Mouse (Mus musculus) left cerebral cortex, adult 11 months (tissue): ENCODE results near the gene Fam19a4.
"Not testable (repeated sequence)": the region's sequence is repeated elsewhere in the genome, so short reads cannot be mapped to it uniquely, and the experiment has no call there.

Experiments
- DNase-seq: peaks from one replicate; pipeline ENCODE4 v3.0.0; 2022; ENCODE audit warnings: low spot score

Gene Fam19a4

GRCm38 (mm10) chr6:96944796-96945195 lies 115.4 kb downstream of the Fam19a4 start:
- no peak for DNase-seq

GRCm38 (mm10) chr6:96935776-96936175 lies 124.4 kb downstream of the Fam19a4 start:
- DNase-seq = no peak

- no peak for DNase-seq
These were observed 151.1 kb downstream of the Fam19a4 start for GRCm38 (mm10) chr6:96909061-96909480.

GRCm38 (mm10) chr6:96877105-96877504 lies 183.1 kb downstream of the Fam19a4 start:
- DNase-seq = not testable (repeated sequence)

- not testable (repeated sequence) for DNase-seq
These were observed 183.6 kb downstream of the Fam19a4 start for GRCm38 (mm10) chr6:96876651-96877050.

GRCm38 (mm10) chr6:96853065-96853464 lies 207.1 kb downstream of the Fam19a4 start:
- no peak for DNase-seq

GRCm38 (mm10) chr6:96843944-96844343 lies 216.3 kb downstream of the Fam19a4 start:
- DNase-seq = no peak

- DNase-seq = no peak
These were observed 219.6 kb downstream of the Fam19a4 start for GRCm38 (mm10) chr6:96840634-96841033.

GRCm38 (mm10) chr6:96826626-96827025 lies 233.6 kb downstream of the Fam19a4 start:
- no peak for DNase-seq

GRCm38 (mm10) chr6:96802981-96803380 lies 257.2 kb downstream of the Fam19a4 start:
- DNase-seq = no peak

GRCm38 (mm10) chr6:96798746-96799145 lies 261.5 kb downstream of the Fam19a4 start:
- DNase-seq = no peak

GRCm38 (mm10) chr6:96797451-96797850 lies 262.8 kb downstream of the Fam19a4 start:
- DNase-seq = no peak
